Mouse (Mus musculus): ENCODE data around the gene Gsdma3. TPM values are rescaled to one million over a fixed set of nuclear protein-coding genes. Genes with fewer than 3 reads are reported as not detected.
A peak's percentile ranks its signal among the peaks of the same experiment; 100 is the strongest.
"Not testable (repeated sequence)": the region's sequence is repeated elsewhere in the genome, so short reads cannot be mapped to it uniquely, and the experiment has no call there.

Gsdma3 gene
- polyA plus RNA-seq, 1 experiment = not detected

GRCm38 (mm10) chr11:98680023-98680422 lies 53.9 kb downstream of the Gsdma3 start:
- Histone ChIP-seq H3K27ac (ENCODE audit: insufficient read depth, low read length) (no peak overlapping the region), H3K36me3 (ENCODE audit: control insufficient read depth, insufficient read depth, low read length) (no peaks in the 10 kb centered on the region), H3K27me3 (ENCODE audit: control insufficient read depth, insufficient read depth, low read length) (no peaks in the 10 kb centered on the region), H3K4me3 (ENCODE audit: extremely low read depth, insufficient read depth, insufficient read length) (no peak overlapping the region), H3K4me1 (ENCODE audit: control insufficient read depth, insufficient read depth, insufficient read length) (peaks cover 2% of the 10 kb centered on the region)
- DNase-seq (ENCODE audit: low read depth in 1 of 2, low spot score in 2 of 2) = no peak
- TF ChIP-seq CTCF (IDR thresholded peaks at IDR 0.05; ENCODE audit: extremely low read depth, insufficient read depth, insufficient read length, insufficient replicate concordance) = no peak
- no peak for TF ChIP-seq POLR2A (IDR thresholded peaks at IDR 0.05; ENCODE audit: low read depth, low read length)
- 92% methylated on average over 1 of the region's 1 CpGs for WGBS

- WGBS = 81% methylated on average over 4 of the region's 4 CpGs
- not testable (repeated sequence) for H3K4me3 ChIP-seq (ENCODE audit: extremely low read depth, insufficient read depth, insufficient read length); H3K27me3 ChIP-seq (ENCODE audit: control insufficient read depth, insufficient read depth, low read length); H3K36me3 ChIP-seq (ENCODE audit: control insufficient read depth, insufficient read depth, low read length); H3K4me1 ChIP-seq (ENCODE audit: control insufficient read depth, insufficient read depth, insufficient read length); H3K27ac ChIP-seq (ENCODE audit: insufficient read depth, low read length); DNase-seq (ENCODE audit: low read depth in 1 of 2, low spot score in 2 of 2)
Measured at GRCm38 (mm10) chr11:98680595-98680994, 54.4 kb downstream of the Gsdma3 start.

DNA sequence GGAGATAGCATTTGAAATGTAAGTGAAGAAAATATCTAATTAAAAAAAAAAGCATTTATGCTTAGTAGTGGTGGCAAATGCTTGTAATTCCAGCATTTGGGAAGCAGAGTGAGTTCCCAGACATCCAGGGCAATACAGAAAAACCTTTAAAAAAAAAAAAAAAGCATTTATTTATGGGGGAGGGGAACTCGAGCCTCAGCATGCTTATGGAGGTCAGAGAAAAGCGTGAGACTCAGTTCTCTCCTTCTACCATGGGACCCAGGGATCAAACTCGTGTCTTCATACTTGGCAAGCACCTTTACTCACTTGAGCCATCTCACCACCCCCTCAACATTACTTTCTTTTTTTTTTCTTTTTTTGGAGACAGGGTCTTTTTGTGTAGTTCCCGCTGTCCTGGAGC lies 55.0 kb downstream of the Gsdma3 start:
- no peak for DNase-seq (ENCODE audit: low read depth in 1 of 2, low spot score in 2 of 2)
- Histone ChIP-seq H3K4me1 (ENCODE audit: control insufficient read depth, insufficient read depth, insufficient read length) (peaks cover 2% of the 10 kb centered on the region), H3K27me3 (ENCODE audit: control insufficient read depth, insufficient read depth, low read length) (no peaks in the 10 kb centered on the region), H3K27ac (ENCODE audit: insufficient read depth, low read length) (no peak overlapping the region), H3K4me3 (ENCODE audit: extremely low read depth, insufficient read depth, insufficient read length) (no peak overlapping the region), H3K36me3 (ENCODE audit: control insufficient read depth, insufficient read depth, low read length) (peaks cover 6% of the 10 kb centered on the region)
- no peak for TF ChIP-seq CTCF (IDR thresholded peaks at IDR 0.05; ENCODE audit: extremely low read depth, insufficient read depth, insufficient read length, insufficient replicate concordance)
- no peak for TF ChIP-seq POLR2A (IDR thresholded peaks at IDR 0.05; ENCODE audit: low read depth, low read length)
- 86% methylated on average over 4 of the region's 4 CpGs for WGBS

DNA sequence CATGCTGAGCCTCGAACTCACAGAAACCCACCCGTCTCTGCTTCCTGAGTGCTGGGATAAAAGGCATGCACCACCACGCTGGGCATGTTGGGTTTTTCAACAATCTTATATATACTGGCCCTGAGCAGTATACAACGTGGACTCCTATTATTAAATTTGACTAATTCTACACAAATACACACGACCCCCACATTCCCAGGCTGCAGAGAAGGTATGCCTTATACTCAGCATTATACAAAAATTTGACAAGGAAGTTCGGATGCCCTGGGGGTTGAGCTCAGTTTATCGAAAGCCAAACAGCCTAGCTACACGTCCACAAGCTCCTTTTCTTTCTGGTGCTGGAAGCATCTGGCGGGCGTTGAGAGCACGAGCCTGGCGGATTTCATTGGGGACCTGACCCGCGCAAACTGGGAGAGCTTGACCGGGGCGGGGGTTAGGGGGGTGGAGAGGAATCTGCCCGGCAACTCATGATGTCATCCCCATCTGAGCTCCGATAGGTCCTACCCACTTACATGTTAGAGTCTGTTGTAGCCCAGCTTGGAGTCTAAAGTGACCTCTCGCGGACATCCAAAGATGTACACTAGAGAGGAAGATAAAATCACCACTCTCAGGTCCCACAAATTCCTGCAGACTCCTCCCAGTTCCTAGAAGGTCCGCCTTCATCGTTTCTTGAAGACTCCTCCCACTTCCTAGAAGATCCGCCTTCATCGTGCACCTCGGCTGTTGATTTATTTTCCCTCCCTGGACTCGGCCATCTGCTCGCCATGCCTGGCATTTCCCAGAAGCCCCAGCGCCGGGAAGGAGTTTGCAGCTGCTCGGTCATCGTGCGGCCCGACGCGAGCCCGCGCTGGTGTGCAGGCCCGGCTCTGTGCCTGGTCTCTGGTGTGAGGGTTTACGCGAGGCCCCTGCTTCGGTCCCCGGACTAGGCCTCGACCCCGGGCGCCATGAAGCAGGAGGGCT lies 55.9 kb downstream of the Gsdma3 start, which contains the start of gene Psmd3:
TSS of gene Psmd3 (plus strand) at position 769 of the 960 bp plus-strand sequence.
- H3K27me3 ChIP-seq (ENCODE audit: control insufficient read depth, insufficient read depth, low read length) = no peaks in the 10 kb centered on the region
- peaks cover 2% of the 10 kb centered on the region for H3K4me1 ChIP-seq (ENCODE audit: control insufficient read depth, insufficient read depth, insufficient read length)
- TF ChIP-seq CTCF (IDR thresholded peaks at IDR 0.05; ENCODE audit: extremely low read depth, insufficient read depth, insufficient read length, insufficient replicate concordance) (no peak), POLR2A (IDR thresholded peaks at IDR 0.05; ENCODE audit: low read depth, low read length) (peak; percentile 64; the same call in 1 of the 2 replicates)
- peak within 1 kb of the TSS; percentile 80 for H3K4me3 ChIP-seq (ENCODE audit: extremely low read depth, insufficient read depth, insufficient read length)
- H3K36me3 ChIP-seq (ENCODE audit: control insufficient read depth, insufficient read depth, low read length) = peaks cover 10% of the 10 kb centered on the region
- 3% methylated on average over 45 of the region's 45 CpGs for WGBS
- H3K27ac ChIP-seq (ENCODE audit: insufficient read depth, low read length) = peak within 1 kb of the TSS; percentile 81
- peak; percentile 91 to 97 for DNase-seq (ENCODE audit: low read depth in 1 of 2, low spot score in 2 of 2)

DNA sequence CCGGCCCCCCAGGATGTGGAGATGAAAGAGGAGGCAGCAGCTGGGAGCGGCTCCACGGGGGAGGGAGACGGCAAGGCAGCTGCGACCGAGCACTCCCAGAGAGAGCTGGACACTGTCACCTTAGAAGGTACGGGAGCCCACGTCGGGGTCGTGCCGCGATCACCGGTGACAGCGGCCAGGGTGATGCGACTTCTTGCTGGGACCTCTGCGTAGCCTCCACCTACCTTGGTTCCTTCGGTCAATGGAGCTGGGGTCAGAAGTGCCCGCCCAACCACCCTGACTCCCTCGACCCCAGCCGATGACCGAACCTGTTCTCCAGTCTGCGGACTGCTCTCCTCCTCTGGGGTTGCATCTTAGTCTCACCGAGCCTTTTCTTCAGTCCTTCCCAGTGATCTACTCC lies 56.7 kb downstream of the Gsdma3 start:
- TF ChIP-seq CTCF (IDR thresholded peaks at IDR 0.05; ENCODE audit: extremely low read depth, insufficient read depth, insufficient read length, insufficient replicate concordance) (no peak), POLR2A (IDR thresholded peaks at IDR 0.05; ENCODE audit: low read depth, low read length) (no peak)
- DNase-seq (ENCODE audit: low read depth in 1 of 2, low spot score in 2 of 2) = no peak
- Histone ChIP-seq H3K4me3 (ENCODE audit: extremely low read depth, insufficient read depth, insufficient read length) (peak overlapping the region; percentile 80), H3K27me3 (ENCODE audit: control insufficient read depth, insufficient read depth, low read length) (no peaks in the 10 kb centered on the region), H3K36me3 (ENCODE audit: control insufficient read depth, insufficient read depth, low read length) (peaks cover 15% of the 10 kb centered on the region), H3K27ac (ENCODE audit: insufficient read depth, low read length) (peak overlapping the region; percentile 53), H3K4me1 (ENCODE audit: control insufficient read depth, insufficient read depth, insufficient read length) (peaks cover 2% of the 10 kb centered on the region)
- under 1% methylated on average over 23 of the region's 23 CpGs for WGBS

GRCm38 (mm10) chr11:98685642-98686041 lies 59.5 kb downstream of the Gsdma3 start:
- Histone ChIP-seq H3K4me3 (ENCODE audit: extremely low read depth, insufficient read depth, insufficient read length) (no peak overlapping the region), H3K27me3 (ENCODE audit: control insufficient read depth, insufficient read depth, low read length) (no peaks in the 10 kb centered on the region), H3K4me1 (ENCODE audit: control insufficient read depth, insufficient read depth, insufficient read length) (peaks cover 2% of the 10 kb centered on the region), H3K36me3 (ENCODE audit: control insufficient read depth, insufficient read depth, low read length) (peaks cover 33% of the 10 kb centered on the region), H3K27ac (ENCODE audit: insufficient read depth, low read length) (no peak overlapping the region)
- WGBS = 93% methylated on average over 9 of the region's 9 CpGs
- TF ChIP-seq POLR2A (IDR thresholded peaks at IDR 0.05; ENCODE audit: low read depth, low read length) (no peak), CTCF (IDR thresholded peaks at IDR 0.05; ENCODE audit: extremely low read depth, insufficient read depth, insufficient read length, insufficient replicate concordance) (no peak)
- no peak for DNase-seq (ENCODE audit: low read depth in 1 of 2, low spot score in 2 of 2)

- Histone ChIP-seq H3K4me3 (ENCODE audit: extremely low read depth, insufficient read depth, insufficient read length) (no peak overlapping the region), H3K27me3 (ENCODE audit: control insufficient read depth, insufficient read depth, low read length) (no peaks in the 10 kb centered on the region), H3K27ac (ENCODE audit: insufficient read depth, low read length) (no peak overlapping the region), H3K4me1 (ENCODE audit: control insufficient read depth, insufficient read depth, insufficient read length) (peaks cover 2% of the 10 kb centered on the region; the same call in 1 of the 2 replicates), H3K36me3 (ENCODE audit: control insufficient read depth, insufficient read depth, low read length) (peaks cover 45% of the 10 kb centered on the region)
- WGBS = 94% methylated on average over 4 of the region's 4 CpGs
- TF ChIP-seq CTCF (IDR thresholded peaks at IDR 0.05; ENCODE audit: extremely low read depth, insufficient read depth, insufficient read length, insufficient replicate concordance) (no peak), POLR2A (IDR thresholded peaks at IDR 0.05; ENCODE audit: low read depth, low read length) (no peak)
- DNase-seq (ENCODE audit: low read depth in 1 of 2, low spot score in 2 of 2) = no peak
Measured at GRCm38 (mm10) chr11:98686976-98687375, 60.8 kb downstream of the Gsdma3 start.

Other genes starting within 250 kb of the Gsdma3 start
- 0.42 and 0.43 TPM in 2 replicates for gene Tcap, start 242.5 kb upstream of the Gsdma3 start, polyA plus RNA-seq (2012; rRNA removed)
- gene Pnmt, start 239.9 kb upstream of the Gsdma3 start, polyA plus RNA-seq (2012; rRNA removed) = 0.07 TPM in 1 of 2 replicates, not detected in the other
- 17.7 and 19.8 TPM in 2 replicates for gene Pgap3, start 225.9 kb upstream of the Gsdma3 start, polyA plus RNA-seq (2012; rRNA removed)
- gene Erbb2, start 213.9 kb upstream of the Gsdma3 start, polyA plus RNA-seq (2012; rRNA removed) = 4.0 and 5.5 TPM in 2 replicates
- 37.1 and 37.8 TPM in 2 replicates for gene Mien1, start 187.4 kb upstream of the Gsdma3 start, polyA plus RNA-seq (2012; rRNA removed)
- 1.1 and 1.2 TPM in 2 replicates for gene Grb7, start 180.0 kb upstream of the Gsdma3 start, polyA plus RNA-seq (2012; rRNA removed)
- gene Ikzf3, start 80.3 kb upstream of the Gsdma3 start, polyA plus RNA-seq (2012; rRNA removed) = 104 and 113 TPM in 2 replicates
- 1.2 TPM in 2 replicates for gene Zpbp2, start 75.3 kb upstream of the Gsdma3 start, polyA plus RNA-seq (2012; rRNA removed)
- gene Ormdl3, start 39.0 kb upstream of the Gsdma3 start, polyA plus RNA-seq (2012; rRNA removed) = 37.4 and 42.9 TPM in 2 replicates
- gene Lrrc3c, start 28.1 kb upstream of the Gsdma3 start, polyA plus RNA-seq (2012; rRNA removed) = not detected in 2 replicates
- not detected in 2 replicates for gene Gm12355, start 699 bp upstream of the Gsdma3 start, polyA plus RNA-seq (2012; rRNA removed)
- gene Gsdma2, start 20.4 kb downstream of the Gsdma3 start, polyA plus RNA-seq (2012; rRNA removed) = not detected in 2 replicates
- not detected in 2 replicates for gene Gsdma, start 38.0 kb downstream of the Gsdma3 start, polyA plus RNA-seq (2012; rRNA removed)
- gene Psmd3, start 56.2 kb downstream of the Gsdma3 start, polyA plus RNA-seq (2012; rRNA removed) = 83.1 and 107 TPM in 2 replicates
- gene Csf3, start 74.9 kb downstream of the Gsdma3 start, polyA plus RNA-seq (2012; rRNA removed) = 0.07 and 0.27 TPM in 2 replicates
- 53.6 and 69.1 TPM in 2 replicates for gene Med24, start 103.1 kb downstream of the Gsdma3 start, polyA plus RNA-seq (2012; rRNA removed)
- 19.8 and 20.7 TPM in 2 replicates for gene Thra, start 114.3 kb downstream of the Gsdma3 start, polyA plus RNA-seq (2012; rRNA removed)
- 27.7 and 29.0 TPM in 2 replicates for gene Nr1d1, start 149.0 kb downstream of the Gsdma3 start, polyA plus RNA-seq (2012; rRNA removed)
- gene Msl1, start 169.2 kb downstream of the Gsdma3 start, polyA plus RNA-seq (2012; rRNA removed) = 23.3 and 41.2 TPM in 2 replicates
- gene Casc3, start 178.5 kb downstream of the Gsdma3 start, polyA plus RNA-seq (2012; rRNA removed) = 30.2 and 32.6 TPM in 2 replicates
- 1.9 and 3.3 TPM in 2 replicates for gene Rapgefl1, start 210.4 kb downstream of the Gsdma3 start, polyA plus RNA-seq (2012; rRNA removed)
- 8.0 and 10.1 TPM in 2 replicates for gene Wipf2, start 237.3 kb downstream of the Gsdma3 start, polyA plus RNA-seq (2012; rRNA removed)